Mouse (Mus musculus): ENCODE results near the gene Olfr1265.

DNA sequence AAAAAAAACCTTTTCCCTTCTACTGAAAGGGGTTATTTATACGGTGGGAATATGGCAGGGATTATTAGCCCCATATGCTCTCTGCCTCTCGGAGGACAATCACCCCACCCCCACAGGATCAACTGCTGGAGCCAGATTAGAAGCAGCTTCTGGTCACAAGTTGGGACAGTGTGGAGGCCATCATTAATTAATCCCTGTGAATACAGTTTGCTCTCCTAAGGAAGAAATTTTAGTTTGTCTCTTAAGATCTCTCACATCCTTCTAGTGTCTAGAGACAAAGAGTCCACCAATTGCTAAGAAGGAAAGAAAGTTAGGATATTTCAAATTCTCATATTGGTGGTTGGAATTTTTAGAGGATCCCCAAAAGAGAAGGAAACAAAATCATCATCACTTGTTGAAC is 9.7 kb upstream of the Olfr1265 start, which contains the start of gene Olfr1264:
- TF ChIP-seq FLI1 (IDR thresholded peaks at IDR 0.05; ENCODE audit: low read length) (no peak), GATA1 (IDR thresholded peaks at IDR 0.05; ENCODE audit: borderline replicate concordance, low read length) (no peak)

Data from megakaryocyte, embryonic 14.5 days (primary cell).